8 mouse cellular contexts compared by ENCODE assay signal in genomic region chr12:84772726-84773441, GRCm38 (mm10). TPM values are rescaled to one million over a fixed set of nuclear protein-coding genes. Genes with fewer than 3 reads are reported as not detected.
DNase-seq lines count a peak whose midpoint lies in the region; ATAC-seq and TF ChIP-seq lines count a peak whose summit lies in the region.

Gene Npc2 (minus strand): TSS chr12:84773152.
Gene Isca2 (plus strand): TSS chr12:84773251.

- peak; percentile 94 to 97 for DNase-seq in CD8-positive naive resting alpha-beta T cell, adult 2 months (ENCODE audit: low read depth in 2 of 2, low spot score in 2 of 2)
- DNase-seq in c-Kit-positive CD71-negative TER-119-negative erythroid progenitor cells, embryonic 14.5 days (ENCODE audit: low read depth): peak; percentile 96
- DNase-seq in forebrain, embryonic 10.5 days (ENCODE audit: extremely low spot score, low spot score): peak; percentile 98
- DNase-seq in kidney, postnatal 25 days: peak; percentile 97 to 100
- peak; percentile 99 to 100 (median 99) for DNase-seq in liver, embryonic 14.5 days (ENCODE audit: low read depth in 3 of 3, low spot score in 3 of 3)
- peak; percentile 99 for DNase-seq in neural tube, embryonic 11.5 days (ENCODE audit: low spot score)
- DNase-seq in stomach, postnatal 0 days (ENCODE audit: low spot score): peak; percentile 99

- peak within 1 kb of the TSS; percentile 95 for H3K27ac ChIP-seq in forebrain, embryonic 10.5 days
- peak within 1 kb of the TSS; percentile 98 for H3K27ac ChIP-seq in heart, embryonic 15.5 days
- peak within 1 kb of the TSS; percentile 89 for H3K27ac ChIP-seq in liver, embryonic 14.5 days
- H3K27ac ChIP-seq in neural tube, embryonic 11.5 days (ENCODE audit: low read depth, low read length): peak within 1 kb of the TSS; percentile 84
- peak within 1 kb of the TSS; percentile 95 for H3K27ac ChIP-seq in stomach, postnatal 0 days (replicated peaks)

- H3K27me3 ChIP-seq in forebrain, embryonic 10.5 days (ENCODE audit: poor library complexity, severe bottlenecking): no peaks in the 10 kb centered on the region
- H3K27me3 ChIP-seq in heart, embryonic 15.5 days: no peaks in the 10 kb centered on the region
- no peaks in the 10 kb centered on the region for H3K27me3 ChIP-seq in liver, embryonic 14.5 days (ENCODE audit: control insufficient read depth, insufficient read depth, low read length)
- H3K27me3 ChIP-seq in neural tube, embryonic 11.5 days (ENCODE audit: control insufficient read depth, insufficient read depth, low read length): no peaks in the 10 kb centered on the region
- no peaks in the 10 kb centered on the region for H3K27me3 ChIP-seq in stomach, postnatal 0 days (ENCODE audit: control insufficient read depth, insufficient read depth, low read length)

- peak within 1 kb of the TSS; percentile 73 for H3K4me2 ChIP-seq in heart, embryonic 15.5 days
- peak within 1 kb of the TSS; percentile 87 for H3K4me2 ChIP-seq in liver, embryonic 14.5 days (ENCODE audit: low read depth)
- peak within 1 kb of the TSS; percentile 79 for H3K4me2 ChIP-seq in neural tube, embryonic 11.5 days (ENCODE audit: low read depth)
- peak within 1 kb of the TSS; percentile 92 for H3K4me2 ChIP-seq in stomach, postnatal 0 days (replicated peaks; ENCODE audit: low read depth)

- under 1% methylated on average over 50 of the region's 50 CpGs for WGBS in forebrain, embryonic 10.5 days
- under 1% methylated on average over 50 of the region's 50 CpGs for WGBS in heart, embryonic 15.5 days
- WGBS in liver, embryonic 14.5 days (ENCODE audit: insufficient replicate concordance): under 1% methylated on average over 50 of the region's 50 CpGs
- WGBS in neural tube, embryonic 11.5 days: under 1% methylated on average over 46 of the region's 50 CpGs
- WGBS in stomach, postnatal 0 days: under 1% methylated on average over 48 of the region's 50 CpGs

- peak within 1 kb of the TSS; percentile 93 for H3K9ac ChIP-seq in heart, embryonic 15.5 days
- peak within 1 kb of the TSS; percentile 80 for H3K9ac ChIP-seq in liver, embryonic 14.5 days (replicated peaks)
- peak within 1 kb of the TSS; percentile 85 for H3K9ac ChIP-seq in neural tube, embryonic 11.5 days (ENCODE audit: low read length)
- peak within 1 kb of the TSS; percentile 88 for H3K9ac ChIP-seq in stomach, postnatal 0 days (ENCODE audit: low read length)

- H3K9me3 ChIP-seq in forebrain, embryonic 10.5 days: no peaks in the 10 kb centered on the region
- H3K9me3 ChIP-seq in heart, embryonic 15.5 days (replicated peaks): no peaks in the 10 kb centered on the region
- H3K9me3 ChIP-seq in liver, embryonic 14.5 days (ENCODE audit: control insufficient read depth, low read length): no peaks in the 10 kb centered on the region
- no peaks in the 10 kb centered on the region for H3K9me3 ChIP-seq in neural tube, embryonic 11.5 days (ENCODE audit: control insufficient read depth, low read length)
- no peaks in the 10 kb centered on the region for H3K9me3 ChIP-seq in stomach, postnatal 0 days (ENCODE audit: control insufficient read depth, low read length)

- peak within 1 kb of the TSS; percentile 68 for H3K4me3 ChIP-seq in forebrain, embryonic 10.5 days
- peak within 1 kb of the TSS; percentile 87 for H3K4me3 ChIP-seq in heart, embryonic 15.5 days
- H3K4me3 ChIP-seq in liver, embryonic 14.5 days (ENCODE audit: insufficient read depth in 1 of 2, low read depth in 2 of 2, low read length in 2 of 2): peak within 1 kb of the TSS; percentile 87 to 97
- peak within 1 kb of the TSS; percentile 78 for H3K4me3 ChIP-seq in neural tube, embryonic 11.5 days (ENCODE audit: low read depth, low read length)
- peak within 1 kb of the TSS; percentile 82 for H3K4me3 ChIP-seq in stomach, postnatal 0 days (ENCODE audit: low read depth, low read length)

- H3K36me3 ChIP-seq in forebrain, embryonic 10.5 days (replicated peaks): peaks cover 50% of the 10 kb centered on the region
- H3K36me3 ChIP-seq in heart, embryonic 15.5 days: 0 out of 2 replicates have a peak, but pooled peaks cover 3% of the 10 kb centered on the region
- H3K36me3 ChIP-seq in liver, embryonic 14.5 days (replicated peaks; ENCODE audit: control insufficient read depth, insufficient read depth, low read depth): peaks cover 3% of the 10 kb centered on the region
- peaks cover 3% of the 10 kb centered on the region for H3K36me3 ChIP-seq in neural tube, embryonic 11.5 days (ENCODE audit: control insufficient read depth, insufficient read depth, low read length)
- H3K36me3 ChIP-seq in stomach, postnatal 0 days (ENCODE audit: control insufficient read depth, insufficient read depth, low read length): no peaks in the 10 kb centered on the region

- peaks cover 36% of the 10 kb centered on the region for H3K4me1 ChIP-seq in forebrain, embryonic 10.5 days
- H3K4me1 ChIP-seq in heart, embryonic 15.5 days (replicated peaks): peaks cover 23% of the 10 kb centered on the region
- peaks cover 21 to 26% of the 10 kb centered on the region in 2 experiments for H3K4me1 ChIP-seq in liver, embryonic 14.5 days (replicated peaks; ENCODE audit: control insufficient read depth in 2 of 2, insufficient read depth in 2 of 2, low read length in 1 of 2)
- H3K4me1 ChIP-seq in neural tube, embryonic 11.5 days (ENCODE audit: control insufficient read depth, insufficient read depth, low read length): peaks cover 17% of the 10 kb centered on the region
- no peaks in the 10 kb centered on the region for H3K4me1 ChIP-seq in stomach, postnatal 0 days (replicated peaks; ENCODE audit: control insufficient read depth, insufficient read depth)

- TF ChIP-seq CTCF in liver, embryonic 14.5 days (IDR thresholded peaks at IDR 0.05; ENCODE audit: low read depth): peak; percentile 34
- TF ChIP-seq CTCF in stomach, postnatal 0 days (IDR thresholded peaks at IDR 0.05; ENCODE audit: low read depth): peak; percentile 37

- peak; percentile 47; the same call in 1 of the 2 replicates for TF ChIP-seq EP300 in liver, embryonic 14.5 days (IDR thresholded peaks at IDR 0.05; ENCODE audit: low read depth)
- TF ChIP-seq EP300 in stomach, postnatal 0 days (optimal IDR thresholded peaks at IDR 0.05): peak; percentile 47

- ATAC-seq in heart, embryonic 15.5 days (replicated peaks; ENCODE audit: insufficient number of reproducible peaks, insufficient read depth, low FRiP score, low read depth): peak; percentile 99
- ATAC-seq in liver, embryonic 14.5 days (ENCODE audit: insufficient read depth): peak; percentile 98
- ATAC-seq in neural tube, embryonic 11.5 days (ENCODE audit: insufficient read depth, low FRiP score, low TSS enrichment): peak; percentile 98
- ATAC-seq in stomach, postnatal 0 days (ENCODE audit: low FRiP score, low TSS enrichment): peak; percentile 100

RNA-seq across cellular contexts. Expression of gene Npc2, which starts in this region (rescaled TPM):
- polyA plus RNA-seq in forebrain, embryonic 10.5 days (2016; fragmentation: Nextera tagmentation; extraction: Ambion mirVana): 62.7 and 66.0 TPM in 2 replicates
- 49.8 and 60.4 TPM in 2 replicates for polyA plus RNA-seq in heart, embryonic 15.5 days (2015; fragmentation: Nextera tagmentation; extraction: Ambion mirVana)
- 15.6 and 22.5 TPM in 2 replicates for polyA plus RNA-seq in liver, embryonic 14.5 days (2012; rRNA removed)
- 18.0 and 19.4 TPM in 2 replicates for polyA plus RNA-seq in liver, embryonic 14.5 days (2014; fragmentation: Nextera tagmentation; extraction: Ambion mirVana)
- polyA plus RNA-seq in neural tube, embryonic 11.5 days (2014; fragmentation: Nextera tagmentation; extraction: Ambion mirVana): 81.6 and 85.3 TPM in 2 replicates
- 49.0 and 49.4 TPM in 2 replicates for polyA plus RNA-seq in stomach, postnatal 0 days (2015; fragmentation: Nextera tagmentation; extraction: Ambion mirVana)

RNA-seq across cellular contexts. Expression of gene Isca2, which starts in this region (rescaled TPM):
- polyA plus RNA-seq in forebrain, embryonic 10.5 days (2016; fragmentation: Nextera tagmentation; extraction: Ambion mirVana): 151 and 152 TPM in 2 replicates
- 135 and 138 TPM in 2 replicates for polyA plus RNA-seq in heart, embryonic 15.5 days (2015; fragmentation: Nextera tagmentation; extraction: Ambion mirVana)
- 54.1 and 60.3 TPM in 2 replicates for polyA plus RNA-seq in liver, embryonic 14.5 days (2012; rRNA removed)
- 93.0 and 105 TPM in 2 replicates for polyA plus RNA-seq in liver, embryonic 14.5 days (2014; fragmentation: Nextera tagmentation; extraction: Ambion mirVana)
- polyA plus RNA-seq in neural tube, embryonic 11.5 days (2014; fragmentation: Nextera tagmentation; extraction: Ambion mirVana): 146 and 156 TPM in 2 replicates
- 73.0 and 75.2 TPM in 2 replicates for polyA plus RNA-seq in stomach, postnatal 0 days (2015; fragmentation: Nextera tagmentation; extraction: Ambion mirVana)

Comparison
In these comparisons a context has a peak if more than half of its experiments do, and no peak if none do; other contexts are left out.
1. Peak in every context shown above with its lines: DNase-seq, ATAC-seq, H3K4me3 ChIP-seq and H3K27ac ChIP-seq.